Mouse (Mus musculus) midbrain, embryonic 15.5 days (tissue): ENCODE results near the gene Ifitm1. TPM values are rescaled to one million over a fixed set of nuclear protein-coding genes. Genes with fewer than 3 reads are reported as not detected.

Source experiments
- ATAC-seq: fragments of 200-750 bp; cut with Nextera tagmentation; replicated peaks from 2 replicates; pipeline ENCODE4 v1.8.0; 2017; ENCODE audit warnings: moderate TSS enrichment
- H3K27ac ChIP-seq: fragments of 300-500 bp; sonication (generic); 2 replicates; pipeline ENCODE4 v1.5.1; 2015; ENCODE audit warnings: mild to moderate bottlenecking, inconsistent platforms
- H3K27me3 ChIP-seq: fragments of 300-500 bp; sonication (generic); replicated peaks from 2 replicates; pipeline ENCODE4 v1.6.1; 2015; ENCODE audit warnings: inconsistent platforms
- H3K36me3 ChIP-seq: fragments of 300-500 bp; sonication (generic); replicated peaks from 2 replicates; pipeline ENCODE4 v1.6.1; 2015; ENCODE audit warnings: inconsistent platforms
- H3K4me1 ChIP-seq: fragments of 300-500 bp; sonication (generic); 2 replicates; pipeline ENCODE4 v1.6.1; 2015; ENCODE audit warnings: inconsistent platforms
- H3K4me2 ChIP-seq: fragments of 300-500 bp; sonication (generic); 2 replicates; pipeline ENCODE4 v1.6.1; 2015; ENCODE audit warnings: inconsistent platforms, mild to moderate bottlenecking, moderate library complexity
- H3K4me3 ChIP-seq: fragments of 300-500 bp; sonication (generic); 2 replicates; pipeline ENCODE4 v1.5.1; 2015; ENCODE audit warnings: mild to moderate bottlenecking, inconsistent platforms
- H3K9ac ChIP-seq: fragments of 300-500 bp; sonication (generic); 2 replicates; pipeline ENCODE4 v1.6.1; 2015; ENCODE audit warnings: mild to moderate bottlenecking, inconsistent platforms
- H3K9me3 ChIP-seq: fragments of 300-500 bp; sonication (generic); 2 replicates; pipeline ENCODE4 v1.6.1; 2016; ENCODE audit warnings: inconsistent platforms
- WGBS: fragments of 180-500 bp; shearing (Covaris S2); methylation state at CpG from one replicate; pipeline ENCODE4 v1.1.7; 2015; ENCODE audit warnings: mixed read lengths; 5-methylcytosine and 5-hydroxymethylcytosine counted together
- polyA plus RNA-seq: library from polyadenylated mRNA; unstranded; fragments of >200 nt; fragmentation: Nextera tagmentation; extraction: Ambion mirVana; gene quantifications from 2 replicates; pipeline ENCODE4 v1.2.1, GENCODE M21; 2015

Gene Ifitm1
- polyA plus RNA-seq, 1 experiment from 2014 or later, result 14.9 TPM

DNA sequence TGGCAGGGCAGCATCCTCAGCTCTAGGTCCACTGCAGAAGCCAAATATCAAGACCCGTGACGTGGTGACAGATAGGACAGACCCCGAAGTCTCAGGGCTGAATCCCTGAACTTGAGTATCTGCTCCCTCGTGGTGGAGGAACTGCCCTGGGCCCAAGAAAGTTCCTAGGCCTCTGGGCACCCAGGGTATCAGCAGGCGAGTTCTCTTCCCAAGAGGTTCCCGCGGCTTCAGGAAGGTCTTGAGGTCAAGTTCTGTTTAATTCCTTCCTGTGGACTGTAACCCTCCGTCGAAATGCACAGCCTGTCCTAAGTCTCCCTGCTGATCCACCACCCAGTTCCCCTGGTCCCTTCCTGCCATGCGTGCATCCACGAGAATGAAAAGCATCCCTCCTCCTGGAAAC is 13.9 kb upstream of the Ifitm1 start:
- no peak for ATAC-seq
- Histone ChIP-seq H3K4me3 (no peak overlapping the region), H3K9ac (no peak overlapping the region), H3K27ac (no peak overlapping the region), H3K36me3 (no peaks in the 10 kb centered on the region), H3K4me2 (no peak overlapping the region), H3K9me3 (no peaks in the 10 kb centered on the region), H3K4me1 (no peaks in the 10 kb centered on the region; the same call in 1 of the 2 replicates), H3K27me3 (no peaks in the 10 kb centered on the region)
- 81% methylated on average over 11 of the region's 11 CpGs for WGBS

- no peaks in the 10 kb centered on the region; the same call in 1 of the 2 replicates for H3K4me1 ChIP-seq
Observed at GRCm38 (mm10) chr7:140953800-140954732, 13.0 kb upstream of the Ifitm1 start.

GRCm38 (mm10) chr7:140954733-140955071 is 12.3 kb upstream of the Ifitm1 start:
- Histone ChIP-seq H3K9me3 (no peaks in the 10 kb centered on the region), H3K4me3 (peak overlapping the region; percentile 31; the same call in 1 of the 2 replicates), H3K36me3 (no peaks in the 10 kb centered on the region), H3K4me1 (peaks cover 5% of the 10 kb centered on the region), H3K27me3 (no peaks in the 10 kb centered on the region), H3K27ac (no peak overlapping the region), H3K9ac (no peak overlapping the region), H3K4me2 (peak overlapping the region; percentile 48)
- 10% methylated on average over 9 of the region's 9 CpGs for WGBS
- ATAC-seq, result no peak

More at GRCm38 (mm10) chr7:140953800-140954732, 13.0 kb upstream of the Ifitm1 start:
- Histone ChIP-seq H3K9me3 (no peaks in the 10 kb centered on the region), H3K4me3 (peak overlapping the region; percentile 31; the same call in 1 of the 2 replicates), H3K27me3 (no peaks in the 10 kb centered on the region), H3K27ac (no peak overlapping the region), H3K36me3 (no peaks in the 10 kb centered on the region), H3K4me2 (peak overlapping the region; percentile 48), H3K9ac (no peak overlapping the region)
- no peak for ATAC-seq
- 67% methylated on average over 15 of the region's 15 CpGs for WGBS

DNA sequence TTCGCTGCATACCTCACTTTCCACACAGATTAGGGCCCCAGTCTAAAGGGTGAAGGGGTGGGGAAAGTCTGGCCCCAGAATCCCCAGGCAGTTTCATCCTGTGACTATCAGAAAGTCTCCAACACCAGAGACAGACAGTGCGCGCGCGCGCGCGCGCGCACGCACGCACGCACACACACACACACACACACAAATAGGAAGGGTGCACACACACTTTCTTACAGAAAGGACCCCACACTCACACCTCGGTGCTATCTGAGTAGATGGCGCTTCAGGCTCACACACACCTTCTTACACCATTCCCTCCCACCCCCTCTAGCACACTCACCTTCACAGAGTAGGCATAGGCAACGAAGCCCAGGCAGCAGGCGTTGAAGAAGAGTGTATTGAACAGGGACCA is 11.7 kb upstream of the Ifitm1 start:
- ATAC-seq, result peak; percentile 50
- H3K27ac ChIP-seq, result no peak overlapping the region
- H3K4me3 ChIP-seq, result peak overlapping the region; percentile 31
- H3K9me3 ChIP-seq, result no peaks in the 10 kb centered on the region
- H3K9ac ChIP-seq, result 0 out of 2 replicates have a peak overlapping the region, but pooled peaks have one; percentile 14
- WGBS, result 9% methylated on average over 17 of the region's 17 CpGs
- H3K36me3 ChIP-seq, result no peaks in the 10 kb centered on the region
- peaks cover 5% of the 10 kb centered on the region for H3K4me1 ChIP-seq
- no peaks in the 10 kb centered on the region for H3K27me3 ChIP-seq
- peak overlapping the region; percentile 48 for H3K4me2 ChIP-seq

GRCm38 (mm10) chr7:140955758-140956555 is 11.1 kb upstream of the Ifitm1 start, which contains the start of the genes Gm45717 and Ifitm2:
Gm45717 (minus strand) TSS chr7:140955937.
Ifitm2 (minus strand) TSS chr7:140955987.
- WGBS, result 26% methylated on average over 11 of the region's 11 CpGs
- H3K9ac ChIP-seq, result 0 out of 2 replicates have a peak within 1 kb of the TSS, but pooled peaks have one; percentile 14
- peak within 1 kb of the TSS; percentile 48 for H3K4me2 ChIP-seq
- peak; percentile 62; the same call in 1 of the 2 replicates for ATAC-seq
- peak within 1 kb of the TSS; percentile 31 for H3K4me3 ChIP-seq
- no peak within 1 kb of the TSS for H3K27ac ChIP-seq
- H3K9me3 ChIP-seq, result no peaks in the 10 kb centered on the region
- no peaks in the 10 kb centered on the region for H3K36me3 ChIP-seq
- H3K27me3 ChIP-seq, result no peaks in the 10 kb centered on the region
- peaks cover 5% of the 10 kb centered on the region for H3K4me1 ChIP-seq

DNA sequence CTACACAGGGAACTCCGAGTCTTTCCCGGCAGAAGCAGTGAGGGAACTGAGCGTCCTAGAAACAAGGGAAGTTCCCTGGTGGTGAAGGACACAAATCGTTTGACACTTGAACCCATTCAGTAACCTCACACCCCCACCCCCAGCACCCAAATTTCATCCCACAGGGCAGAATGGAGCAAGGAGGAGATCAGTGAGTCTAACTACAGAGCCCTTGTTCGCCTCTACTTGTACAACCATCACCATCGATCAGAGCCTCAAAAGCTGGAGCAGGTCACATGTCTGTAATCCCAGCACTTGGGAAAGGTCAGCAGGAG is 10.5 kb upstream of the Ifitm1 start:
- Histone ChIP-seq H3K4me2 (no peak overlapping the region), H3K4me1 (peaks cover 5% of the 10 kb centered on the region), H3K9me3 (no peaks in the 10 kb centered on the region), H3K4me3 (no peak overlapping the region), H3K36me3 (no peaks in the 10 kb centered on the region), H3K27ac (no peak overlapping the region), H3K9ac (no peak overlapping the region), H3K27me3 (no peaks in the 10 kb centered on the region)
- WGBS, result 61% methylated on average over 6 of the region's 6 CpGs
- no peak for ATAC-seq

DNA sequence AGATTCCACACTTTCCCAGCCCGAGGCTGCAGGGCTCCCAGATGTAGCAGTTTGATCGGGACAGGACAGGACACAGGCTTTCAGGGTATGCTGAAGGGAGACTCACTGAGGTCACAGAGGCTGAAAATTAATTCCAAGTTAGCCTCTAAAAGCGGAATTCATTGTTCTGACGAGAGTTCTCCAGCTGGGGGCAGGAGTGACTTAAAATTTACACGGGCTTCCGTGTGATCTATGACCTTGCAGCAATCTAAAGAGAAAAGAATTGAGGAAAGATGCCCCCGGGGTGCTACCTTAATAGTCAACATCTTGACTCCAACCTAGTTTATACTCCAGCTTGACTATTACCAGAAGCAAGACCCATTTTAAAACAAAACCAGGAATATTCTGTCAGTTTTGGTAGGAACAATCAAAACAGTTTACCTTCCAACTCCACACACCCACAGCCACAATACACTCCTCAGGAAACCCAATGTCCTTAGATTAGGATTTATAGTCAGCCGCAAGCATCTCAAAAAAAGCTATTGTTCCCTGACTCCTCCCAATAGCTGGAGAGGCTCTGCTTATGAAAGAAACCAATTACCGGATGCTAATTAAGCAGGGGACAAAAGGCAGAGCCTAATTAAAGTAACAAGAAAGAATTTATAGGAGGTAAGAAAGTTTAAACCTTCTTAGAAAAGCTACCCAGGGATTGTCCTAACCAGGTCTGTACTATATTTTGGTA is 7.7 kb upstream of the Ifitm1 start:
- H3K4me1 ChIP-seq, result peaks cover 5% of the 10 kb centered on the region
- H3K27ac ChIP-seq, result no peak overlapping the region
- H3K27me3 ChIP-seq, result no peaks in the 10 kb centered on the region
- no peak overlapping the region for H3K9ac ChIP-seq
- H3K9me3 ChIP-seq, result no peaks in the 10 kb centered on the region
- whole genome bisulfite sequencing, result 5% methylated on average over 9 of the region's 9 CpGs
- no peak overlapping the region for H3K4me2 ChIP-seq
- H3K36me3 ChIP-seq, result no peaks in the 10 kb centered on the region
- no peak for ATAC-seq
- no peak overlapping the region for H3K4me3 ChIP-seq

- Histone ChIP-seq H3K4me2 (no peak overlapping the region), H3K27me3 (no peaks in the 10 kb centered on the region), H3K36me3 (no peaks in the 10 kb centered on the region), H3K4me3 (no peak overlapping the region), H3K27ac (no peak overlapping the region), H3K9me3 (no peaks in the 10 kb centered on the region), H3K4me1 (peaks cover 5% of the 10 kb centered on the region), H3K9ac (no peak overlapping the region)
- 62% methylated on average over 5 of the region's 5 CpGs for WGBS
- ATAC-seq, result no peak
Observed at GRCm38 (mm10) chr7:140960026-140960425, 7.0 kb upstream of the Ifitm1 start.

DNA sequence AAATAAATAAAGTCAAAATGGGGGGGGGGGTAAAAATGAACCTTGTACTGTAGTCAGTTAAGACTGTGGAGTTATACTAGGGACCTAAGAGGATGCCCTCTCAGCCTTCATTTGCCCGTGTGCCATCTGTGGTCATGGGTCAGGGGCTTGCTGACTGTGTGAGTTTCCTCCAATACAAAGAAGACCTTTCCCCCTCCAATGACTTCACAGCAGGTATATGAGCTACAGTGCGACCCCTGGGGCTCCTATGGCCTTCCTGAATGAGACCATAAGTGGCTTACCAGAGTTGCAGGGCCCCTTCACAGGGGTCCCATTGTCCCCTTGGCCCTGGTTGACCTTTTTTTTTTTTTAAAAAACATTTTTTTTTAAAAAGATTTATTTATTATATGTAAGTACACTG is 5.6 kb upstream of the Ifitm1 start:
- WGBS, result 35% methylated on average over 2 of the region's 2 CpGs
- ATAC-seq, result no peak

DNA sequence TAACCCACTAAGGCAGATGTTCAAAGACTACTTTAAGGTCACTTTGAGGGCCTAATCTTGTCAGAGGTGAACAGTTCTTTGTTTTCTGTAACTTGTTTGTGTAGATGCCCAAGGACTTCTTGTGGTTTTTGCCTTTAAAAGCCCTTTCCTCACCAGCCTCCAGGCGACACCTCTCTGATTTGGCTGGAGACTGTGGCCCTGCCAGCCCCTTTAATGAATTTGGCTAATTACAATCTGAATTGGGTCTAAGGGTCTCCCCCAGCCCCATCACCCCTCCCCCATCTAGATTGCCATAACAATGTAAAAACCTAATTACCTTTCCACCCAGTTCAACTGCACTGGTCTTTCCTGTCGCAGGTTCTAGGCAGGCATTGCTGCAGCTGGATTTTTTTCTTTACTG is 4.3 kb upstream of the Ifitm1 start:
- Histone ChIP-seq H3K4me3 (no peak overlapping the region), H3K27ac (no peak overlapping the region), H3K9ac (no peak overlapping the region), H3K27me3 (no peaks in the 10 kb centered on the region), H3K4me2 (no peak overlapping the region), H3K4me1 (peaks cover 5% of the 10 kb centered on the region; the same call in 1 of the 2 replicates), H3K36me3 (no peaks in the 10 kb centered on the region), H3K9me3 (no peaks in the 10 kb centered on the region)
- no peak for ATAC-seq
- 74% methylated on average over 2 of the region's 2 CpGs for WGBS

More for the DNA sequence above, 5.6 kb upstream of the Ifitm1 start:
- no peak overlapping the region for H3K9ac ChIP-seq
- no peaks in the 10 kb centered on the region for H3K36me3 ChIP-seq
- H3K27ac ChIP-seq, result no peak overlapping the region
- no peak overlapping the region for H3K4me3 ChIP-seq
- H3K4me1 ChIP-seq, result peaks cover 5% of the 10 kb centered on the region; the same call in 1 of the 2 replicates
- no peak overlapping the region for H3K4me2 ChIP-seq
- H3K9me3 ChIP-seq, result no peaks in the 10 kb centered on the region
- no peaks in the 10 kb centered on the region for H3K27me3 ChIP-seq

DNA sequence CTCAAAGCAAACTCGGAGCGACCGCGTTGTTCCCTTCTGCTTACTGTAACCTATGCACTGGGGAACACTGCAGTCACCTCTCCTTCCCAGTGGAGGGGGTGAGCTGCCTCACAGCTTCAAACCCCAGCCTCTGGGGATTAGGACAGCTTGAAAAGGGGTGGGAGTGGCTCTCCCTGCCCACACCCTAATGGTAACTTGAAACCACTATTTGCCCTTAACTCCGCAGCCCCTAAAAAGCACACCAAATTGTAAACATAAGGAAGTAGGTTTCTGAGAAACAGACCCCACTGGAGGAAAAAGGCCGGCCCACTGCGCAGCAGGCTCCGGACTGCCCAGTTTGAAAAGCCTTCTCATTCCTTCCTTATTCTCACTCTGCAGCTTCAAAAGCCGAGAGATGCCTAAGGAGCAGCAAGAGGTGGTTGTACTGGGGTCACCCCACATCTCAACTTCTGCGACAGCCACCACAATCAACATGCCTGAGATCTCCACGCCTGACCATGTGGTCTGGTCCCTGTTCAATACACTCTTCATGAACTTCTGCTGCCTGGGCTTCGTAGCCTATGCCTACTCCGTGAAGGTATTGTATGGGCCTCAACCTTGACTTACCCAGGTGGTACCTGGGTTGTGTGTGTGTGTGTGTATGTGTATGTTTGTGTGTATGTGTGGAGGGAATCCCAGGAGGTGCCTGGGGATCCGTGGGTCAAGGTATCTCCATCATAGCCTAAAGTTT is 1.0 kb downstream of the Ifitm1 start:
- H3K27me3 ChIP-seq, result no peaks in the 10 kb centered on the region

More for the DNA sequence above, 1.0 kb downstream of the Ifitm1 start:
- H3K4me1 ChIP-seq, result no peaks in the 10 kb centered on the region
- no peak for ATAC-seq
- no peak overlapping the region for H3K4me2 ChIP-seq
- H3K36me3 ChIP-seq, result no peaks in the 10 kb centered on the region
- H3K9me3 ChIP-seq, result no peaks in the 10 kb centered on the region
- no peak overlapping the region for H3K4me3 ChIP-seq
- 7% methylated on average over 14 of the region's 14 CpGs for WGBS
- H3K9ac ChIP-seq, result no peak overlapping the region
- no peak overlapping the region for H3K27ac ChIP-seq
